In genomic region chr10:116930936-116931335, GRCm38 (mm10) we compare ENCODE assay signal across 22 mouse cellular contexts. TPM values are rescaled to one million over a fixed set of nuclear protein-coding genes. Genes with fewer than 3 reads are reported as not detected.
DNase-seq lines count a peak whose midpoint lies in the region; ATAC-seq and TF ChIP-seq lines count a peak whose summit lies in the region.
"Had no signal": no experiment of that assay in that cellular context is flagged by ENCODE, and none has a peak within 500 bp of the region (broad histone marks: within the 10 kb centered on the region; RNA-seq: fewer than 3 reads in every experiment).

No protein-coding gene starts in this region.

- no peaks in the 10 kb centered on the region for H3K27me3 ChIP-seq in kidney, embryonic 14.5 days (ENCODE audit: control insufficient read depth, insufficient read depth, low read length)
- no peaks in the 10 kb centered on the region for H3K27me3 ChIP-seq in ES-Bruce4 (ENCODE audit: control insufficient read depth, insufficient read depth, low read length, poor library complexity, severe bottlenecking)
- no peaks in the 10 kb centered on the region for H3K27me3 ChIP-seq in forebrain, embryonic 12.5 days
- H3K27me3 ChIP-seq: embryonic facial prominence, embryonic 13.5 days; midbrain, embryonic 12.5 days; neural tube, embryonic 13.5 days; Patski had no signal

- 29% methylated on average over 6 of the region's 7 CpGs for WGBS in kidney, embryonic 14.5 days
- 93% methylated on average over 6 of the region's 7 CpGs for WGBS in forebrain, embryonic 12.5 days

- ATAC-seq in kidney, embryonic 14.5 days (ENCODE audit: low FRiP score, low TSS enrichment): 0 out of 2 replicates have a peak, but pooled peaks have one; percentile 46
- ATAC-seq in megakaryocyte-erythroid progenitor cell, adult 5-6 weeks (replicated peaks; ENCODE audit: low FRiP score, low TSS enrichment, poor library complexity, severe bottlenecking): peak; percentile 39
- ATAC-seq in forebrain, embryonic 12.5 days (ENCODE audit: low FRiP score): no peak
- ATAC-seq: hindbrain, postnatal 0 days had no signal

- H3K9ac ChIP-seq in kidney, embryonic 14.5 days (ENCODE audit: low read depth, low read length): no peak overlapping the region
- H3K9ac ChIP-seq in ES-Bruce4 (ENCODE audit: low read depth, poor library complexity, severe bottlenecking): no peak overlapping the region
- H3K9ac ChIP-seq in forebrain, embryonic 12.5 days: no peak overlapping the region
- H3K9ac ChIP-seq: embryonic facial prominence, embryonic 13.5 days; liver, embryonic 14.5 days; midbrain, embryonic 12.5 days; neural tube, embryonic 13.5 days had no signal

- peaks cover 49% of the 10 kb centered on the region for H3K36me3 ChIP-seq in kidney, embryonic 14.5 days (ENCODE audit: control insufficient read depth, insufficient read depth, low read length)
- peaks cover 13% of the 10 kb centered on the region; the same call in 1 of the 2 replicates for H3K36me3 ChIP-seq in ES-Bruce4 (ENCODE audit: control insufficient read depth, insufficient read depth, low read length, poor library complexity, severe bottlenecking)
- H3K36me3 ChIP-seq in forebrain, embryonic 12.5 days (replicated peaks): peaks cover 35% of the 10 kb centered on the region

- no peak overlapping the region for H3K4me3 ChIP-seq in kidney, embryonic 14.5 days (ENCODE audit: low read length)
- H3K4me3 ChIP-seq in ES-Bruce4 (ENCODE audit: low read depth, low read length): peak overlapping the region; percentile 7; the same call in 1 of the 2 replicates
- H3K4me3 ChIP-seq in forebrain, embryonic 12.5 days (replicated peaks): no peak overlapping the region
- H3K4me3 ChIP-seq: embryonic facial prominence, embryonic 13.5 days; forebrain, embryonic 10.5 days; gastrocnemius, adult 2 months; heart, adult 2 months; midbrain, embryonic 12.5 days; neural tube, embryonic 13.5 days had no signal

- no peak for TF ChIP-seq POLR2A in ES-Bruce4 (IDR thresholded peaks at IDR 0.05; ENCODE audit: insufficient read depth, low read length)

- H3K4me2 ChIP-seq in kidney, embryonic 14.5 days (replicated peaks; ENCODE audit: low read depth, low read length): no peak overlapping the region
- no peak overlapping the region for H3K4me2 ChIP-seq in forebrain, embryonic 12.5 days
- H3K4me2 ChIP-seq: embryonic facial prominence, embryonic 13.5 days; midbrain, embryonic 12.5 days; neural tube, embryonic 13.5 days had no signal

- no peak for DNase-seq in kidney, postnatal 36 days
- DNase-seq in thymus, postnatal 10 days (ENCODE audit: low spot score in 2 of 2): peak; percentile 46 to 56
- DNase-seq in frontal cortex, postnatal 14 days (ENCODE audit: low spot score in 2 of 2): no peak
- no peak for DNase-seq in natural killer cell, adult 2 months (ENCODE audit: low spot score in 2 of 2)
- DNase-seq: adrenal gland, postnatal 10 days; gastrocnemius, adult 2 months; kidney, postnatal 10 days; left cerebral cortex, postnatal 4 days had no signal

- no peak overlapping the region for H3K27ac ChIP-seq in kidney, embryonic 14.5 days (ENCODE audit: low read depth, low read length)
- H3K27ac ChIP-seq in ES-Bruce4 (ENCODE audit: insufficient read depth, low read length): no peak overlapping the region
- no peak overlapping the region for H3K27ac ChIP-seq in forebrain, embryonic 12.5 days
- H3K27ac ChIP-seq: embryonic facial prominence, embryonic 13.5 days; forebrain, embryonic 10.5 days; gastrocnemius, adult 2 months; heart, adult 2 months; hindbrain, postnatal 0 days; liver, embryonic 14.5 days; midbrain, embryonic 12.5 days; neural tube, embryonic 13.5 days had no signal

- H3K9me3 ChIP-seq in kidney, embryonic 14.5 days (ENCODE audit: control insufficient read depth, low read length): no peaks in the 10 kb centered on the region
- no peaks in the 10 kb centered on the region for H3K9me3 ChIP-seq in ES-Bruce4 (replicated peaks; ENCODE audit: control insufficient read depth, insufficient read depth, low read length, poor library complexity, severe bottlenecking)
- H3K9me3 ChIP-seq in forebrain, embryonic 12.5 days: no peaks in the 10 kb centered on the region
- H3K9me3 ChIP-seq: embryonic facial prominence, embryonic 13.5 days; forebrain, embryonic 10.5 days; midbrain, embryonic 12.5 days; neural tube, embryonic 13.5 days had no signal

- no peak for TF ChIP-seq EP300 in ES-Bruce4 (IDR thresholded peaks at IDR 0.05; ENCODE audit: insufficient read depth, low read depth, low read length)

- no peaks in the 10 kb centered on the region for H3K4me1 ChIP-seq in kidney, embryonic 14.5 days (ENCODE audit: control insufficient read depth, insufficient read depth, low read length)
- peaks cover 5% of the 10 kb centered on the region for H3K4me1 ChIP-seq in ES-Bruce4 (ENCODE audit: control insufficient read depth, insufficient read depth, low read length)
- no peaks in the 10 kb centered on the region for H3K4me1 ChIP-seq in forebrain, embryonic 12.5 days
- H3K4me1 ChIP-seq: embryonic facial prominence, embryonic 13.5 days; forebrain, embryonic 10.5 days; midbrain, embryonic 12.5 days had no signal

- no peak for TF ChIP-seq CTCF in ES-Bruce4 (IDR thresholded peaks at IDR 0.05; ENCODE audit: low read depth, low read length)

RNA-seq across cellular contexts. Expression of gene Rab3ip, which starts 19.6 kb away (rescaled TPM):
- 71.4 and 102 TPM in 2 replicates for polyA plus RNA-seq in kidney, embryonic 14.5 days (2014; fragmentation: Nextera tagmentation; extraction: Ambion mirVana)
- polyA plus RNA-seq in ES-Bruce4 (2011; ENCODE audit: insufficient read depth, insufficient read length, low read depth, missing spikeins): 58.7 and 70.8 TPM in 2 replicates
- 7.4 and 13.5 TPM in 2 replicates for total RNA-seq in megakaryocyte-erythroid progenitor cell, adult 5-6 weeks (2014; fragmentation: Nextera tagmentation)
- 3.6 and 8.0 TPM in 2 replicates for total RNA-seq in megakaryocyte-erythroid progenitor cell, adult 5-6 weeks (2017)
- 42.6 and 47.2 TPM in 2 replicates for polyA plus RNA-seq in forebrain, embryonic 12.5 days (2016; fragmentation: Nextera tagmentation; extraction: Ambion mirVana)

RNA-seq across cellular contexts. Expression of gene Myrfl, which starts 34.2 kb away (rescaled TPM):
- 0.10 TPM in 1 of 2 replicates, not detected in the other for polyA plus RNA-seq in kidney, embryonic 14.5 days (2014; fragmentation: Nextera tagmentation; extraction: Ambion mirVana)
- 0.19 TPM in 1 of 2 replicates, not detected in the other for polyA plus RNA-seq in ES-Bruce4 (2011; ENCODE audit: insufficient read depth, insufficient read length, low read depth, missing spikeins)
- total RNA-seq in megakaryocyte-erythroid progenitor cell, adult 5-6 weeks (2014; fragmentation: Nextera tagmentation): not detected in 2 replicates
- total RNA-seq in megakaryocyte-erythroid progenitor cell, adult 5-6 weeks (2017): not detected in 2 replicates
- 0.06 and 0.08 TPM in 2 replicates for polyA plus RNA-seq in forebrain, embryonic 12.5 days (2016; fragmentation: Nextera tagmentation; extraction: Ambion mirVana)
- total RNA-seq: hindbrain, postnatal 0 days had no signal
- polyA plus RNA-seq: forebrain, embryonic 10.5 days; liver, embryonic 14.5 days had no signal

RNA-seq across cellular contexts. Expression of gene Gm10271, which starts 41.5 kb away (rescaled TPM):
- polyA plus RNA-seq in kidney, embryonic 14.5 days (2014; fragmentation: Nextera tagmentation; extraction: Ambion mirVana): not detected in 2 replicates
- not detected in 2 replicates for polyA plus RNA-seq in ES-Bruce4 (2011; ENCODE audit: insufficient read depth, insufficient read length, low read depth, missing spikeins)
- not detected in 2 replicates for total RNA-seq in megakaryocyte-erythroid progenitor cell, adult 5-6 weeks (2014; fragmentation: Nextera tagmentation)
- not detected in 2 replicates for total RNA-seq in megakaryocyte-erythroid progenitor cell, adult 5-6 weeks (2017)
- not detected in 2 replicates for polyA plus RNA-seq in forebrain, embryonic 12.5 days (2016; fragmentation: Nextera tagmentation; extraction: Ambion mirVana)
- total RNA-seq: adrenal gland, postnatal 10 days; gastrocnemius, adult 2 months; heart, adult 2 months; heart, postnatal 14 days; hindbrain, postnatal 0 days; layer of hippocampus, postnatal 14 days; left cerebral cortex, postnatal 4 days had no signal
- polyA plus RNA-seq: embryonic facial prominence, embryonic 13.5 days; forebrain, embryonic 10.5 days; heart, adult 2 months; hindbrain, postnatal 0 days; liver, embryonic 14.5 days; midbrain, embryonic 12.5 days; neural tube, embryonic 13.5 days; Patski had no signal

RNA-seq across cellular contexts. Expression of gene Best3, which starts 55.2 kb away (rescaled TPM):
- not detected in 2 replicates for polyA plus RNA-seq in kidney, embryonic 14.5 days (2014; fragmentation: Nextera tagmentation; extraction: Ambion mirVana)
- polyA plus RNA-seq in ES-Bruce4 (2011; ENCODE audit: insufficient read depth, insufficient read length, low read depth, missing spikeins): not detected in 2 replicates
- total RNA-seq in megakaryocyte-erythroid progenitor cell, adult 5-6 weeks (2014; fragmentation: Nextera tagmentation): not detected in 2 replicates
- total RNA-seq in megakaryocyte-erythroid progenitor cell, adult 5-6 weeks (2017): not detected in 2 replicates
- 0.09 TPM in 1 of 2 replicates, not detected in the other for polyA plus RNA-seq in forebrain, embryonic 12.5 days (2016; fragmentation: Nextera tagmentation; extraction: Ambion mirVana)
- polyA plus RNA-seq: forebrain, embryonic 10.5 days; liver, embryonic 14.5 days; neural tube, embryonic 13.5 days; Patski had no signal

Comparison
In these comparisons a context has a peak if more than half of its experiments do, and no peak if none do; other contexts are left out.
1. DNase-seq: peak in thymus, postnatal 10 days (2 of 2); none in kidney, postnatal 36 days (0 of 2), frontal cortex, postnatal 14 days (0 of 2) and natural killer cell, adult 2 months (0 of 2).